Mouse (Mus musculus): Measurements from ENCODE around the gene Nicn1.
A peak's percentile ranks its signal among the peaks of the same experiment; 100 is the strongest.

GRCm38 (mm10) chr9:108301853-108302252, 11.6 kb downstream of the Nicn1 start:
- TF ChIP-seq CTCF (IDR thresholded peaks at IDR 0.05; ENCODE audit: borderline replicate concordance, insufficient read depth, low read length) (no peak), POLR2A (IDR thresholded peaks at IDR 0.05; ENCODE audit: low read depth, low read length) (peak; percentile 40; the same call in 1 of the 2 replicates)
